Mouse (Mus musculus): ENCODE data around the gene Hist1h2ai.

Gene Hist1h2ai

GRCm38 (mm10) chr13:21715864-21716539 is at the start of gene Hist1h2ai, which contains the start of gene Hist1h2bl:
Gene Hist1h2ai (plus strand): TSS chr13:21716422.
Gene Hist1h2bl (minus strand): TSS chr13:21716143.
- in situ Hi-C loops (cut with MboI, MseI): loop anchor here (5.0 to 25.0 kb wide), 8 partner anchors 71 to 1966 kb away; partner anchors contain the start of genes Abt1 (in 2 of the 2), Hist1h3g (in 2 of the 2), Hist1h2ac (in 1 of the 2) and Hist1h2ad (in 1 of the 2)

DNA sequence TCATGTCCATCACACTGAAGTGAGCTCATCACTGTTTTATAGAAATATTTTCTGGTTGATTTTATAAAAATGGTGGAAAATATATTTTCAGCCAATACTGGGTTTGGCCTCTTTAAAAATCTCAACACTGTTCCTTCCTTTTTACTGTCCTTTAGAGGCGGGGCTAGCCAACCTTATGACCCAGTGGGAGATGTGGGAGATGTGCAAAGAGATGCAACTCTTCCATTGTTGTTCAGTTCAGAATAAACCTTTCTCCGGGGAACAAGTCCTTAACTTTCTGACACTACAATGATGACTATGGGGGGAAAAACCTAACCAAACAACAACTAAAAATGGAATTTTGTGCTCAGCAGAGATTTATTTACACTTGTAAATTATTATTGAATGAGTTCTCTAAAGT is 38.9 kb upstream of the Hist1h2ai start, which contains the start of gene Olfr1360:
TSS of gene Olfr1360 (minus strand) at position 101 of the 400 bp plus-strand sequence.
- in situ Hi-C loops (cut with MboI, MseI): no loop called here

DNA sequence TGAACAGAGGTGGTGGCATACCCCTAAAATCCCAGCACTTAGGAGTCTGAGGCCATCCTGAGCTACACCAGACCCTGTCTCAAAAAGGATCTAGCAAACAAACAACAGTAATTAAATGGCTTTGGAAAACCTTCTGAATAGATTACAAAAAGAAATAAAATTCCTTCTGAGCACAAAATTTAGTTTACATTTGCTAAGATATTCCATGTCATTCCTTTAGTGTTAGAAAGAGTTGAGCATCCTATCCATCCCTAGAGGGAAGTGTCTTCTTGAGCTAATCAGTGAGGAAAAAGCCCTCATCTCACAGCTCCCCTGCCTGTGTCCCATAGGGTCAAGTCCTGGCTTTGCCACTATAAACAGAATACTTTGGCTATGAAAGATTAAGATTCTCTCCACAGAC is 18.4 kb upstream of the Hist1h2ai start, which contains the start of gene Olfr1359:
TSS of gene Olfr1359 (plus strand) at position 301 of the 400 bp plus-strand sequence.
- in situ Hi-C loops (cut with MboI, MseI): no loop called here

- in situ Hi-C loops (cut with MboI, MseI): loop anchor here (5.0 to 25.0 kb wide), 3 partner anchors 182 to 1706 kb away; partner anchors contain the start of gene Abt1 (in 1 of the 2)
Measured at GRCm38 (mm10) chr13:21706669-21707068, 9.6 kb upstream of the Hist1h2ai start.

DNA sequence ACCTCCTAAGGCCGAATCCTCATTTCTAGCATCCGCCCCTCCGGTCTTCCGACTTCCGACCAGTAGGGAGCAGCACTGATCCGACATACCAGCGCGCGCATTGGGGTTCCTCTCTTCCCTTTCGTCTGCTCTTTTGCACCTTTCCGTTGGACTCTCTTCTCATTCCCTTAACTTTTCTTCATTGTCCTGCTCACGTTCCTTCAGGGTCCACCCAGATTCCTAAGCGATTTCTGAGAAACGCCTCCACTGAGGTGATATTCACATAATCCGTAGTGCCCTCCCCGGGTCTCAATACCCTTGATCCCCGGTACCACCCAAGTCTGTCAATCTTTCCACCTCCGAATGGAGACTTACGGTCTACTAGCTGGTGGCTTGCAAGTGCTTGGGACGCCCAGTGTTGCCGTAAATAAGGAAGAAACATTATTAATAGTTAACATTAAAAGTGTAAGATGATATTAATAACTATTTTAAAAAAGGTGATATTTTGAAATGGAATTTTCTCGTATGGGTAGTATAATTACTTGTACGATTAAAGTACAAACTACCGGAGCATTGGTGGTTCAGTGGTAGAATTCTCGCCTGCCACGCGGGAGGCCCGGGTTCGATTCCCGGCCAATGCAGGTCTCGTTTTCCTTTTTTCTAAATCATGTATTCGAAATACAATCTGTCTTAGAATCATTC is 6.1 kb upstream of the Hist1h2ai start:
- in situ Hi-C loops (cut with MboI, MseI): loop anchor here (5.0 to 25.0 kb wide), 4 partner anchors 548 to 1825 kb away; partner anchors contain the start of genes Abt1 (in 2 of the 2), Hist1h2af (in 1 of the 2), Hist1h3g (in 1 of the 2) and Hist1h4h (in 1 of the 2)

GRCm38 (mm10) chr13:21710821-21711525 is 5.2 kb upstream of the Hist1h2ai start:
- in situ Hi-C loops (cut with MboI, MseI): loop anchor here (5.0 to 25.0 kb wide), 4 partner anchors 549 to 1824 kb away; partner anchors contain the start of genes Abt1 (in 2 of the 2), Hist1h2af (in 1 of the 2), Hist1h3g (in 1 of the 2) and Hist1h4h (in 1 of the 2)

GRCm38 (mm10) chr13:21711698-21712097 is 4.5 kb upstream of the Hist1h2ai start:
- in situ Hi-C loops (cut with MboI, MseI): loop anchor here (5.0 to 25.0 kb wide), 4 partner anchors 549 to 1823 kb away; partner anchors contain the start of genes Abt1 (in 2 of the 2), Hist1h2af (in 1 of the 2), Hist1h3g (in 1 of the 2) and Hist1h4h (in 1 of the 2)

GRCm38 (mm10) chr13:21714725-21715124 is 1.5 kb upstream of the Hist1h2ai start:
- in situ Hi-C loops (cut with MboI, MseI): loop anchor here (5.0 to 25.0 kb wide), 9 partner anchors 73 to 1968 kb away; partner anchors contain the start of genes Abt1 (in 2 of the 2), Hist1h3g (in 2 of the 2), Hist1h2ac (in 1 of the 2) and Hist1h2ad (in 1 of the 2)

DNA sequence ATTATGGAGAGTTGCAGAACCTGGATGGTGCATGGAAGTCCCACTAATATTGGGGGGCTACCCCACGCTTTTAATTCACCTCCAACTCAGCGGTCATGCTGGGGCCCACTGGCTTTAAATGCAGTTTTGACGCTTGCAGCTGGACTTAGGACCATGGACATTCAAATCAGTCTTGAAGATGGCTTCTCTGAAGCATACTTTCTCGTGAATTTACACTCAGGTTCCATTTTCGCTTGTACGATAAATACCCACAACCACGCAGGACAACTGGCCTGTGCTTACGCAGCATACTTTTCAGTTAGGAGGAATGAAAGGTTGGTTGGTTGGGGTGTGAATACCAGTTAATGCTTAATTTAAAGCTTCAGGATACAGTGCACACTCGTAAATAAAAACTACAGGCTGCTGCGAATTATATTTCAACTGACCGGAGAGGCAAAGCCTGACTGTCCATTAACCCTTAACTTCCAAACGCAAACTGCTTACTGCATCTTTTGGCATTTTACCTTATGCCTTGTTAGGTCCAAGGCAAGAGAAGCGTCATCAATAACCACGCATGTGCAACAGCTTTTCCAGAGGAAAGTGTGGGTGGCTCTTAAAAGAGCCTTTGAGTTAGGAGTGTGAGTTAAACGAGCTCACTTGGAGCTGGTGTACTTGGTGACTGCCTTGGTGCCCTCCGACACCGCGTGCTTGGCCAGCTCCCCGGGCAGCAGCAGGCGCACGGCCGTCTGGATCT is 925 bp upstream of the Hist1h2ai start:
- in situ Hi-C loops (cut with MboI, MseI): loop anchor here (5.0 to 25.0 kb wide), 8 partner anchors 72 to 1967 kb away; partner anchors contain the start of genes Abt1 (in 2 of the 2), Hist1h3g (in 2 of the 2), Hist1h2ac (in 1 of the 2) and Hist1h2ad (in 1 of the 2)

- in situ Hi-C loops (cut with MboI, MseI): loop anchor here (5.0 to 25.0 kb wide), 8 partner anchors 71 to 1966 kb away; partner anchors contain the start of genes Abt1 (in 2 of the 2), Hist1h3g (in 2 of the 2), Hist1h2ac (in 1 of the 2) and Hist1h2ad (in 1 of the 2)
Measured at GRCm38 (mm10) chr13:21716540-21717391, 544 bp downstream of the Hist1h2ai start.

DNA sequence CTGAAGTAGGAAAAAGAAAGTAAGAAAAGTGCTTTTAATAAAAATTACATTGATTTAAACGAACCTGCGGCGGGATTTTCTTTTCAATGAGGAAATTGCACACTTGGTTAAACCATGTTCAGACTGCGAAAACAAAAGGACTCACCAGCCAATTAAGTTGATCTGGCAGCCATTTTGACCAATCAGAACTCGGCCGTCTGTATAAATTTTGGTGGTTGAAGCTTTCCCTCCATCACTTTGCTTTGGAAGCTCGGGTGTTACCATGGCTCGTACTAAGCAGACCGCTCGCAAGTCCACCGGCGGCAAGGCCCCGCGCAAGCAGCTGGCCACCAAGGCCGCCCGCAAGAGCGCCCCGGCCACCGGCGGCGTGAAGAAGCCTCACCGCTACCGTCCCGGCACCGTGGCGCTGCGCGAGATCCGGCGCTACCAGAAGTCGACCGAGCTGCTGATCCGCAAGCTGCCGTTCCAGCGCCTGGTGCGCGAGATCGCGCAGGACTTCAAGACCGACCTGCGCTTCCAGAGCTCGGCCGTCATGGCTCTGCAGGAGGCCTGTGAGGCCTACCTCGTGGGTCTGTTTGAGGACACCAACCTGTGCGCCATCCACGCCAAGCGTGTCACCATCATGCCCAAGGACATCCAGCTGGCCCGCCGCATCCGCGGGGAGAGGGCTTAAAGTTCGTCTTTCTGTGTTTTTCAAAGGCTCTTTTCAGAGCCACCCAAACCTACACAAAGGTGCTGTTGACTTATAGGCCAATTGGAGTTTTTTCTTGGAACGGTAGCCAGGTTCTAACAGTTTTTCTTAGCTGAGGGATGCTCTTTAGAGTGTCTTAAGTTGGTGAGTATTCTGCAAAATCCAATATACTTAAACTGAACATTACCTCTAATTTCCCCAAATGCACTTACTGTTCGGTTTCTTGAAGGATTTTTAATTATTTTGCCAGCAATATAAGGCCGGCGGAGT is 1.5 kb downstream of the Hist1h2ai start, which contains the start of gene Hist1h3h:
TSS of gene Hist1h3h (plus strand) at position 263 of the 961 bp plus-strand sequence.
- in situ Hi-C loops (cut with MboI, MseI): loop anchor here (5.0 to 25.0 kb wide), 8 partner anchors 70 to 1965 kb away; partner anchors contain the start of genes Abt1 (in 2 of the 2), Hist1h3g (in 2 of the 2), Hist1h2ac (in 1 of the 2) and Hist1h2ad (in 1 of the 2)

GRCm38 (mm10) chr13:21718381-21719080 is 2.3 kb downstream of the Hist1h2ai start:
- in situ Hi-C loops (cut with MboI, MseI): loop anchor here (5.0 to 25.0 kb wide), 8 partner anchors 69 to 1964 kb away; partner anchors contain the start of genes Abt1 (in 2 of the 2), Hist1h3g (in 2 of the 2), Hist1h2ac (in 1 of the 2) and Hist1h2ad (in 1 of the 2)

- in situ Hi-C loops (cut with MboI, MseI): loop anchor here in 1 of 2 experiments (5.0 to 25.0 kb wide), 2 partner anchors 1691 to 1851 kb away; partner anchors contain the start of genes Abt1, Hist1h2ad, Hist1h2ae and Hist1h2bf
Measured at GRCm38 (mm10) chr13:21721107-21721756, 5.0 kb downstream of the Hist1h2ai start.

DNA sequence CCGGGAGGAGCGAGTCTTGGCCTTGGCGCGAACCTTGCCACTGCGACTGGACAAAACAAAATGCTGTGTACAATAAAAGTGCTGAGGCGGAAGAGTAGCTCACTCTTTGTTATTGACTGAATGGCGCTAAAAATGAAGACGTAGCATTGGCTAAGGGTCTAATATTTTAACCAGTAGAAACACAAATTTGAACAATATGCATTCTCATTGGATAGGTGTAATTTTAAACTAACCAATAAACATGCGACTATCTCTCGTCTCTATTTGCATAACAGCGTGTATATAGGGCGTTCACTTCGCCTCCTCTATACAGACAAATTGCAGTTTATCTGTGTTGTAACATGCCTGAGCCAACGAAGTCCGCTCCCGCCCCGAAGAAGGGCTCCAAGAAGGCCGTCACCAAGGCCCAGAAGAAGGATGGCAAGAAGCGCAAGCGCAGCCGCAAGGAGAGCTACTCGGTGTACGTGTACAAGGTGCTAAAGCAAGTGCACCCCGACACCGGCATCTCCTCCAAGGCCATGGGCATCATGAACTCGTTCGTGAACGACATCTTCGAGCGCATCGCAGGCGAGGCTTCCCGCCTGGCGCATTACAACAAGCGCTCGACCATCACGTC is 5.6 kb downstream of the Hist1h2ai start, which contains the start of gene Hist1h2bm:
TSS of gene Hist1h2bm (plus strand) at position 288 of the 616 bp plus-strand sequence.
- in situ Hi-C loops (cut with MboI, MseI): loop anchor here in 1 of 2 experiments (5.0 to 25.0 kb wide), 2 partner anchors 1690 to 1850 kb away; partner anchors contain the start of genes Abt1, Hist1h2ad, Hist1h2ae and Hist1h2bf

DNA sequence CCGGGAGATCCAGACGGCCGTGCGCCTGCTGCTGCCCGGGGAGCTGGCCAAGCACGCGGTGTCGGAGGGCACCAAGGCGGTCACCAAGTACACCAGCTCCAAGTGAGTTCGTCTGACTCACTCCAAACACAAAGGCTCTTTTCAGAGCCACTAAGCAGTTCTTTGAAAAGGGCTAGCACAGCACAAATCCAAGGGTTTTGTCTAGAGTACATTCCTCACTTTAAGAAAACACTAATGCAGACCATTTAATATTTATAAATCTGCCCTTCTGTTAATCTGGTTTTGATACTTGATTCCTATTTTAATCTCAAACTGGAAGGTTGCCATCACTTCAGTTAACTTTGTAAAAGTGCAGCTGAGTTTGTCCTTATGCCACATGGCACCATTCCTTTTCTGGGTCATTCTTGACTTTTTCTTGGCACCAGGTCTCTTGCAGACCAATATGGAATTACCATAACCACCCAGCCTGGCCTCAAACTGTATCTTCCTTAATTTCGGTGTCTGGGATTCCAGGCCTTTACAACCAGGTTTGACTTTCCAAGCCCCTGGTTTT is 6.2 kb downstream of the Hist1h2ai start:
- in situ Hi-C loops (cut with MboI, MseI): loop anchor here in 1 of 2 experiments (5.0 to 25.0 kb wide), 2 partner anchors 1690 to 1850 kb away; partner anchors contain the start of genes Abt1, Hist1h2ad, Hist1h2ae and Hist1h2bf
